Mouse (Mus musculus) liver, embryonic 13.5 days (tissue): Measurements from ENCODE around the gene Prdx3. TPM values are rescaled to one million over a fixed set of nuclear protein-coding genes. Genes with fewer than 3 reads are reported as not detected.
"Not testable (repeated sequence)": the region's sequence is repeated elsewhere in the genome, so short reads cannot be mapped to it uniquely, and the experiment has no call there.

Experiments
- ATAC-seq: fragments of 200-750 bp; cut with Nextera tagmentation; 2 replicates; pipeline ENCODE4 v1.8.0; 2017; ENCODE audit warnings: low read depth, mild to moderate bottlenecking, moderate number of reproducible peaks, moderate library complexity
- DNase-seq: peaks from one replicate; pipeline ENCODE4 v3.0.0; 2022
- H3K27ac ChIP-seq: fragments of 300-500 bp; sonication (generic); 2 replicates; pipeline ENCODE4 v1.5.1; 2015; ENCODE audit warnings: moderate library complexity, mild to moderate bottlenecking, inconsistent platforms
- H3K27me3 ChIP-seq: fragments of 300-500 bp; sonication (generic); 2 replicates; pipeline ENCODE4 v1.6.1; 2015; ENCODE audit warnings: mild to moderate bottlenecking, inconsistent platforms
- H3K36me3 ChIP-seq: fragments of 300-500 bp; sonication (generic); 2 replicates; pipeline ENCODE4 v1.6.1; 2015; ENCODE audit warnings: mild to moderate bottlenecking, inconsistent platforms
- H3K4me1 ChIP-seq: fragments of 300-500 bp; sonication (generic); replicated peaks from 2 replicates; pipeline ENCODE4 v1.6.1; 2015; ENCODE audit warnings: inconsistent platforms
- H3K4me2 ChIP-seq: fragments of 300-500 bp; sonication (generic); 2 replicates; pipeline ENCODE4 v1.6.1; 2015; ENCODE audit warnings: inconsistent platforms, mild to moderate bottlenecking, moderate library complexity
- H3K4me3 ChIP-seq: fragments of 300-500 bp; sonication (generic); replicated peaks from 2 replicates; pipeline ENCODE4 v1.5.1; 2015; ENCODE audit warnings: mild to moderate bottlenecking, inconsistent platforms
- H3K9ac ChIP-seq: fragments of 300-500 bp; sonication (generic); 2 replicates; pipeline ENCODE4 v1.6.1; 2015; ENCODE audit warnings: mild to moderate bottlenecking, inconsistent platforms
- H3K9me3 ChIP-seq: fragments of 300-500 bp; sonication (generic); replicated peaks from 2 replicates; pipeline ENCODE4 v1.6.1; 2016; ENCODE audit warnings: inconsistent platforms
- WGBS: fragments of 180-500 bp; shearing (Covaris S2); methylation state at CpG from one replicate; pipeline ENCODE4 v1.1.7; 2015; ENCODE audit not compliant: insufficient replicate concordance; 5-methylcytosine and 5-hydroxymethylcytosine counted together
- polyA plus RNA-seq: library from polyadenylated mRNA; unstranded; fragments of >200 nt; fragmentation: Nextera tagmentation; extraction: Ambion mirVana; gene quantifications from 2 replicates; pipeline ENCODE4 v1.2.1, GENCODE M21; 2015

The Prdx3 gene
- polyA plus RNA-seq, 1 experiment from 2014 or later: 405 TPM

DNA sequence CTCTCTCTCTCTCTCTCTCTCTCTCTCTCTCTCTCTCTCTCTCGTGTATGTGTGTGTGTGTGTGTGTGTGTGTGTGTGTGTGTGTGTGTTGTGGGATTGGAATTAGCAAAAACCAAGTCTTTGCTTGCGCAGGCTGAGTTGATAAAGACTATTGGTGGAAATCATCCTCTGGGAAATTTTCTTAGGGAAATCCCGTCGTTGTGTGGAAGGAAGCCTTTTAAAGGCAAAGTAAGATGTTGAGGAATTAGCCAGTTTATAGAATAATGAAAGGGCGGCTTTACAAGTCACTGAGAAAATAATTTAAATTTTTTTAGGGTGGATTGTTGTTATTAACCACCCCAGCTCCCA, 16.7 kb upstream of the Prdx3 start:
- DNase-seq (no peak), ATAC-seq (no peak)
- Histone ChIP-seq H3K4me3 (peak overlapping the region; percentile 89), H3K9ac (peak overlapping the region; percentile 29; the same call in 1 of the 2 replicates), H3K27me3 (peaks cover 8% of the 10 kb centered on the region; the same call in 1 of the 2 replicates), H3K4me1 (peaks cover 51% of the 10 kb centered on the region), H3K36me3 (no peaks in the 10 kb centered on the region), H3K4me2 (peak overlapping the region; percentile 99), H3K9me3 (no peaks in the 10 kb centered on the region), H3K27ac (no peak overlapping the region)
- WGBS: 16% methylated on average over 4 of the region's 5 CpGs

DNA sequence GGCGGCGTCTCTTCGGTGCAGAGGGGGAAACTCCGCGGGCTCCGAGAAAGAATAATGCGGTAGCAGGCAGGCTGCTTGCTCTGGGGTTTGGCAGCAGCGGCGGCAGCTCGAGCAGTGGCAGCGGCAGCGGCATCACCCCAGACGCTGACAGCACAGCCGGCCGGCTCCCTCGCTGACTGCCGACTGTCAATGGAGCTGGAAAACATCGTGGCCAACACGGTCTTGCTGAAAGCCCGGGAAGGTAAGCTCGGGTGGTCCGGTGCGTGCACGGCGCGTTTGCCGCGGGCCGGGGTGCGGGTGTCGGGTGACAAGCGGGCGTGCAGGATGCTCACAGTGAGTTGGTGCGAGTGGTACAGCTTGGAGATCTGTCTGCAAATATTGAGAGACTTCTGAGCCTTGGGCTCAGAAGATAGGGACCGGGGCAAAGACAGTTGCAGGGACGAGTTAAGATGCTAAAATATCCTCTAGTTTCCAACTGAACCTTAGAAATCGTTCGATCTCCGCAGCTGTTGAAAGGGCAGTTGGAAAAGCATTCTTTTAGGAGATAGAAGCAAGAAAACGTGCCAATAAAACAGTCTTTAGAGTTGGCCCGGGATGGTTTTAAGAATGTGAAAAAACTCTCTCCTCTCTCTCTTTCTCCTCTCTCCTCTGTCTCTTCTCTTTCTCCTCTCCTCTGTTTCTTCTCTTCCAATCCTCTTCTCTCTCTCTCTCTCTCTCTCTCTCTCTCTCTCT, 16.2 kb upstream of the Prdx3 start:
- Histone ChIP-seq H3K27me3 (peaks cover 8% of the 10 kb centered on the region; the same call in 1 of the 2 replicates), H3K4me3 (peak overlapping the region; percentile 89), H3K36me3 (no peaks in the 10 kb centered on the region), H3K4me2 (peak overlapping the region; percentile 99), H3K9me3 (no peaks in the 10 kb centered on the region), H3K9ac (peak overlapping the region; percentile 99), H3K4me1 (peaks cover 51% of the 10 kb centered on the region), H3K27ac (peak overlapping the region; percentile 70)
- under 1% methylated on average over 41 of the region's 41 CpGs for WGBS
- DNase-seq (peak; percentile 29), ATAC-seq (peak; percentile 27)

DNA sequence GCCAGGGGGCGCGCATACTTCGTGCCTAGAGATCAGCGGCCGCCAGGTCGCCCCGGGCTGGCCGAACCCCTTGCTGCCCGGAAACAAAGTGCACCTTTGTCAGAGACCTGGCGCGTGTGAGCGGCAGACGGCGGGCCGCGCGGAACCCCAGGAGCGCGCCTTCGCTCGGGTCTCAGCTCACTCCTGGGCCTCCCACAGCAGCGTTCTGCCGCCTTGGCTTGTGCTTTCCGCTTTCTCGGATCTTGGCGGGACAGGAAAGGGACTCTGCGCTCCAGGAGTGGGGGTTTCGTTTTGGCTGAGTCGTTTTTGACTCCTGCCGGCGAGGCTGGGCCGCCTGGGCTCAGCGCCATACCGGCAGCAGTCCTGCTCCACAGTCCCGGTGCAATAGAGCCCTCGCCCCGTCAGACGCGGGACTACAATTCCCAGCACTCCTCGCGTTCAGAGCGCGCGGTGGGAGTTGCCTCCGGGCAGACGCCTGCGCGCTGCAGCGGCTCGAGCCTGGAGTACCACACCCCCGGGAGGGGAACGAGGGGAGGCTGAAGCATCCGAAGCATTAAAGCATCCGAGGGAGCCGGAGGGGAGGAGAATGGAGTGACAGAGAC, 15.5 kb upstream of the Prdx3 start, which contains the start of gene Grk5:
Gene Grk5, plus strand, starts transcription at position 36 of the 602 bp plus-strand sequence.
- peaks cover 48% of the 10 kb centered on the region for H3K4me1 ChIP-seq
- ATAC-seq (peak; percentile 98), DNase-seq (peak; percentile 90)
- no peaks in the 10 kb centered on the region for H3K36me3 ChIP-seq
- peaks cover 8% of the 10 kb centered on the region; the same call in 1 of the 2 replicates for H3K27me3 ChIP-seq
- peak within 1 kb of the TSS; percentile 99 for H3K4me2 ChIP-seq
- under 1% methylated on average over 51 of the region's 55 CpGs for whole genome bisulfite sequencing
- peak within 1 kb of the TSS; percentile 96 for H3K27ac ChIP-seq
- H3K9me3 ChIP-seq: no peaks in the 10 kb centered on the region
- peak within 1 kb of the TSS; percentile 99 for H3K9ac ChIP-seq
- H3K4me3 ChIP-seq: peak within 1 kb of the TSS; percentile 89

DNA sequence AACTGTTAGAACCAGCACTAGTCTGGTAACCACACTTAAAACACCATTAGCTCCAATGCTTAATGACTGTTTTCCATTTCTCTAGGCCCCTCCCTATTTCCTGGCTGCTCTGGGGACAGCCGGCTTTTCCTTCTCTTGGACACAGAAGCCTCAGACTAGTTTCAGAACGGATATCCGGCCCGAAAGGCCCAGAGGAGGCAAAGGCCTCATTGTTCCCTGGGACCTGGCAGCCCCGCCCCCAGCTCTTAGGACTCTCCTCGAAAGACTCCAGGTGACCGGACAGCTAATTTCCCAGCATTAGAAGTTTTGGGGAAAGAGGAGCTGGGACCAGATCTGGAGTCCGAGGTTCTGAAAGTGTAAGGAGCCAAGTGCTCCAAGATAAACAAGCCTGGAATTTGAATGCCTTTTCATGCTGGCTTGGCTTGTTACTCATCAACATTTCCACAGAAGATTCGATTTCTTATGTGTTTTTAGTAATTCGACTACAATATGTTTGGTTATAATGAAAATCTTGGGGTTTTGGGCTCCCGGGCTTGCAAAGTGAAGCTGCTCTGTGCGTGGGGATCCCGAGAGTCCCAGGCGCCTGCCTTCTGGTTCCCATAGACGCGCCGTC, 14.9 kb upstream of the Prdx3 start:
- Histone ChIP-seq H3K9ac (peak overlapping the region; percentile 99), H3K9me3 (no peaks in the 10 kb centered on the region), H3K4me1 (peaks cover 52% of the 10 kb centered on the region), H3K27me3 (peaks cover 8% of the 10 kb centered on the region; the same call in 1 of the 2 replicates), H3K4me3 (peak overlapping the region; percentile 89), H3K27ac (peak overlapping the region; percentile 96), H3K36me3 (no peaks in the 10 kb centered on the region), H3K4me2 (peak overlapping the region; percentile 99)
- ATAC-seq (peak; percentile 9), DNase-seq (peak; percentile 40)
- 5% methylated on average over 17 of the region's 17 CpGs for WGBS

DNA sequence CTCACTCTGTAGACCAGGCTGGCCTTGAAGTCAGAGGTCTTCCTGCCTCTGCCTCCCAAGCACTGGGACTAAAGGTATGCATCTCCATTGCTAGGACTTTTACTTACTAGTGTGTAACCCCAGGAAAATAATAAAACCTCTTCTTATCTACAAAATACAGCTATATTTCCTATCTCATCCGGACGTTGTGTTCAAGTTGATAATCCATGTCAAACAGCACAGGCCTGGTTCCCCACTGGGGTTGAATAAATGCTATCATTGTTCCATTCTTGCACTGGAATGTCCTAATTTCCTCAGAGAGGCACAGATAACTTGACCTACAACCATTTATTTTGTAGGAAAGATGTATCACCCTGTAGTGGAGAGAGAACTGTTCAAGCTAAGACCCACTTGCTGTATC, 13.3 kb upstream of the Prdx3 start:
- Histone ChIP-seq H3K36me3 (no peaks in the 10 kb centered on the region), H3K27ac (peak overlapping the region; percentile 96), H3K4me2 (peak overlapping the region; percentile 2), H3K9me3 (no peaks in the 10 kb centered on the region), H3K9ac (0 out of 2 replicates have a peak overlapping the region, but pooled peaks have one; percentile 2), H3K4me1 (peaks cover 52% of the 10 kb centered on the region), H3K27me3 (peaks cover 8% of the 10 kb centered on the region; the same call in 1 of the 2 replicates), H3K4me3 (no peak overlapping the region)
- peak; percentile 15 for ATAC-seq
- 25% methylated on average over 2 of the region's 2 CpGs for WGBS
- peak; percentile 37 for DNase-seq

DNA sequence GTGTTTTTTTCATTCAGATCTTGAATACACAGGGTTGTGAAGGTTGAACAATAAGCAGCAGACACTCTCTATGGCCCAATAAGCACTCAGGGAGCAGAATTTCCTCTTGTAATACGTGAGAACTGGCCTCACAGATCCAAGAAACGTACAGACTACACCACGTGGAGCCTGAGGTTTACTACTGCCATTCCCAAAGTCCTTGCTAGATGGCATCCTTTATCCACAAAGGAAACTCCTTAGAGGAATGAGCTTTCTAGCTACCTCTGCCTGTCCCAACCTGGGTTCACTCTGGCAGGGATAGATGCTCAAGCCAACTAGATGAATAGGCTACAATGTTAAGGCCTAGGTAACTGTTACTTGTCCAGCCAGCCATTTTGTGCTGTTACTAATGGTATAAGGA, 8.8 kb upstream of the Prdx3 start:
- no peak overlapping the region for H3K9ac ChIP-seq
- H3K9me3 ChIP-seq: no peaks in the 10 kb centered on the region
- H3K36me3 ChIP-seq: no peaks in the 10 kb centered on the region
- DNase-seq (no peak), ATAC-seq (no peak)
- H3K4me2 ChIP-seq: no peak overlapping the region
- H3K4me1 ChIP-seq: peaks cover 24% of the 10 kb centered on the region
- 30% methylated on average over 3 of the region's 3 CpGs for WGBS
- H3K27me3 ChIP-seq: no peaks in the 10 kb centered on the region
- no peak overlapping the region for H3K4me3 ChIP-seq
- no peak overlapping the region for H3K27ac ChIP-seq

DNA sequence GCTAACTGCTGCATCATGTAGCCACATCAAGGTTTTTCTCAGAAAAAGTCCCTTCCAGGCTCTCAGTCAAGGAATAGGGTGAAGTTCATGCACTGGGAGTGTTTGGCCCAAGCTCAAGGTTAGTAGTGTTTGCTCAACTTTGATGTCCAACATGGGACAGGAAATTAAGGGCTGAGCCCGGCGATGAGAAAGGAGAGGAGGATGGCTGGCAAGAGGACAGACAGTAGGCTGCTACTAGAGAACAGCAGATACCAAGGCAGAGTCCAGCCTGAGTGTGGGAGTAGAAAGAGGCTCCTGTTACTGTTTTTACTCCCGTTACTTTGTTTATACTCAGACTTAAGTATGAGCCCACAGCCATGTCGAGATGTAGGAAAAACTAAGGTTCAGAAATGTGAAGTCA, 855 bp downstream of the Prdx3 start:
- peaks cover 34% of the 10 kb centered on the region for H3K36me3 ChIP-seq
- 2% methylated on average over 4 of the region's 4 CpGs for whole genome bisulfite sequencing
- peak overlapping the region; percentile 93 for H3K4me3 ChIP-seq
- peak; percentile 42 for DNase-seq
- peak overlapping the region; percentile 94 for H3K27ac ChIP-seq
- H3K9ac ChIP-seq: peak overlapping the region; percentile 97
- no peaks in the 10 kb centered on the region for H3K27me3 ChIP-seq
- peaks cover 48% of the 10 kb centered on the region for H3K4me1 ChIP-seq
- ATAC-seq: 0 out of 2 replicates have a peak, but pooled peaks have one; percentile 14
- peak overlapping the region; percentile 74 for H3K4me2 ChIP-seq
- no peaks in the 10 kb centered on the region for H3K9me3 ChIP-seq

DNA sequence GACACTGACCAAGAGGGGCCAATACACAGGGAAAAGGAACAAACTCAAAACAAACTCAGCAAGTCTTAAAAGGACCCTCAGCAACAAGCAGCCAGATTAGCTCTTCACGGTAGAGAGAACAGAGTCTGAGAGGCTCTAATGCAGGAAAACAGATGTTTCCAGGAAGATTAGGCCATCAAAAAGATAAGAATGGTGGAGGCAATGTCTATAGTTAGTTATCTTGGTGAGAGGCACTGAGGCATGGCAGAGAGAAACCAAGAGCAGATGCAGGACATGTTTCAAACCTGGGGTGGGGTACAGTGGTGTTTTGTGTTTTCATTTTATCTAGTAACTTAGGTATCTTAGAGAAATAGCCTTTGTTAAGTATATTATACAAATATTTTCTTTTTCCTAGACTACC, 2.1 kb downstream of the Prdx3 start:
- Histone ChIP-seq H3K4me1 (peaks cover 51% of the 10 kb centered on the region), H3K9ac (peak overlapping the region; percentile 97), H3K4me3 (peak overlapping the region; percentile 93), H3K9me3 (no peaks in the 10 kb centered on the region), H3K27ac (peak overlapping the region; percentile 94), H3K27me3 (no peaks in the 10 kb centered on the region), H3K36me3 (peaks cover 44% of the 10 kb centered on the region), H3K4me2 (peak overlapping the region; percentile 74)
- DNase-seq: peak; percentile 56
- 10% methylated on average over 1 of the region's 1 CpGs for WGBS
- peak; percentile 76 for ATAC-seq

DNA sequence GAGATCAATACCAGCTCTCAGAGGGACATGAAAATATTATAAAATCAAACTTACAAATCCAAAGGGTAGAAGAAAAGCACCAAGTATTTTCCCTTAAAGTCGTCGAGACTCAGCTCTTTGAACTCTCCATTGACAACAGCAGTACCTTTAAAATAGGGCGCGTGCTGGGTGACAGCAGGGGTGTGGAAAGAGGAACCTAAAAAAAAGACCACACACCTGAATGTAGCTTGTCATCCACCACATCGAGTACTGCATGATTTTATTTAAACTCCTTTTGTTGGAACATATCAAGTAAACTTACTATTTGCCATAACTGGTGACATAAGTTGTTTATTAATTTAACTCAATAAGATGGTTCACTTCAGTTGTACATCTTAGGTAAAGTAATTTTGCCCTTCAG, 3.0 kb downstream of the Prdx3 start:
- Histone ChIP-seq H3K9ac (peak overlapping the region; percentile 97), H3K27ac (peak overlapping the region; percentile 94), H3K36me3 (peaks cover 53% of the 10 kb centered on the region), H3K4me3 (peak overlapping the region; percentile 93), H3K9me3 (no peaks in the 10 kb centered on the region), H3K4me2 (peak overlapping the region; percentile 74), H3K4me1 (peaks cover 51% of the 10 kb centered on the region), H3K27me3 (no peaks in the 10 kb centered on the region)
- ATAC-seq (no peak), DNase-seq (no peak)
- WGBS: 74% methylated on average over 5 of the region's 5 CpGs

DNA sequence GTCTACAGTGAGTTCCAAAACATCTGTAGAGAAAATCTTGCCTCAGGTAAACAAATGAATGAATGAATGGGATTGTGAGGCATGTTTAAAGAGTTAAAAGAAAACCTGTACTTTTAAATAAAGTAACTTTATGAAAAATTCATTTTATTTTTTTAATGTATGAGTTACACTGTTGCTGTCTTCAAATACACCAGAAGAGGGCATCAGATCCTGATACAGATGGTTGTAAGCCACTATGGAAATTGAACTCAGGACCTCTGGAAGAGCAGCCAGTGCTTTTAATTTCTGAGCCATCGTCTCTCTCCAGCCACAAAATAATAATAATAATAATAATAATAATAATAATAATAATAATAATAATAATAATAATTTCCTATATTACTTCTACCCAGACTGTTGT, 3.9 kb downstream of the Prdx3 start:
- Histone ChIP-seq H3K4me3 (peak overlapping the region; percentile 93), H3K27me3 (no peaks in the 10 kb centered on the region), H3K9me3 (no peaks in the 10 kb centered on the region), H3K4me2 (peak overlapping the region; percentile 74), H3K4me1 (peaks cover 51% of the 10 kb centered on the region), H3K27ac (peak overlapping the region; percentile 4; the same call in 1 of the 2 replicates), H3K9ac (peak overlapping the region; percentile 97; the same call in 1 of the 2 replicates), H3K36me3 (peaks cover 59% of the 10 kb centered on the region)
- ATAC-seq (no peak), DNase-seq (no peak)
- 81% methylated on average over 1 of the region's 1 CpGs for WGBS

DNA sequence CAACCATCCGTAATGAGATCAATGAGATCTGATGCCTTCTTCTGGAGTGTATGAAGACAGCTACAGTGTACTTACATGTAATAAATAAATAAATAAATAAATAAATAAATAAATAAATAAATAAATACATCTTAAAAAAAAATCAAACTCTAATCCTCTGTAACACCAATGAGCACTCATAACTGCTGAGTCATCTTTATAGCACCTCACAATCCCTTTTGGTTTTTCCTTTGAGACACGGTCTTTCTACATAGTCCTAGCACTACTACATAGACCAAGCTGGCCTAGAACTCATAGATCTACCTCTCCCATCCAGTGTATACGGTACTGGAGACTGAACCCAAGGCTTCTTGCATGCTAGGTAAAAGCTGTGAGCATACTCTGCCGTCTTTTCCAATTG, 8.2 kb downstream of the Prdx3 start:
- not testable (repeated sequence) for H3K4me3 ChIP-seq, DNase-seq, H3K9ac ChIP-seq, H3K4me2 ChIP-seq, H3K27me3 ChIP-seq, H3K27ac ChIP-seq, H3K9me3 ChIP-seq, ATAC-seq
- Histone ChIP-seq H3K36me3 (peaks cover 77% of the 10 kb centered on the region), H3K4me1 (peaks cover 43% of the 10 kb centered on the region)
- 90% methylated on average over 4 of the region's 4 CpGs for WGBS
